Mouse (Mus musculus) heart, postnatal 10 days (tissue): ENCODE data around the gene Timm13. TPM values are rescaled to one million over a fixed set of nuclear protein-coding genes. Genes with fewer than 3 reads are reported as not detected.

Experiments
- DNase-seq, 2 experiments: peaks; one replicate each; pipeline ENCODE4 v3.0.0; 2021
- intact Hi-C: fragments of 180-260 bp; cut with DNase I; formaldehyde crosslinking; loops from one replicate; pipeline ENCODE4 v1.15.1; 2025
- total RNA-seq, 2 experiments: library from RNA; stranded (reverse); gene quantifications; 2 replicates each; pipeline ENCODE4 v1.2.3; 2021

The Timm13 gene
- total RNA-seq, 2 experiments from 2014 or later: 163 to 175 TPM

DNA sequence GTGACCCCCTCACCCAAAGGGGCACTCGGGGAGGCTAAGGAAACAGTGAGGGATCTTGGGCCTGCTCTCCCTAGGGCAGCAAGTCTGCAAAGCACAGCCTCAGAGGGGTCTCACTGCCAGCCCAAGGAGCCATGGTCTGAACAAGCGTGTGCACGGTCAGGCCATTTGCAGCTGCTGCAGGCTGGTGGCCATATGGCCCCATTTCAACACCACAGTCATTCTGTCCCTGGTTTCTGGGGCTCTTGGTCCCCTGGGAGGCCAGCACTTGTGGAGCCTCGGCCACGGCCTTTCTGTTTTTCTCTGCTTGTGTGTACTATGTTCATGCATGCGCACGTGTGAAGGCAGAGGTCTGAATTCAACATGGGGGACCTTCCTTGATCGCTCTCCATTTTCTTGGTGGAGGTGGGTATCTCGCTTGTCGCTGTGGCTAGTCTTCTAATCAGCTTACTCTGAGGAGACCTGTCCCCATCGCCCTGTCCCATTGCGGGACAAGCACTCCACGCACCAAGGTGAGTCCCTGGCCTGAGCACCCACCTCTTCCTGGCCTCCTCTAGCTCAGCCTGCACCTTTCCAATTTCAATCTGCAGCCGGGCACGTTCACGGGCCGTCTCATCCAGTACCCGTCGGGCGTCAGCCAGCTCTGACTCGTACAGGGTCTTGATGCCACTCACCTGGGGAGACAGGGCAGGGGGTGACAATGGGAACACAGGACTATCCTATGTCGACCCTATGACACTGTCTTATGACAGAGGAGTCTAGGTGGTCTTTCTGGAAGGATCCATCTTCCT lies 8.8 kb upstream of the Timm13 start:
- intact Hi-C loops: no loop called here
- peak in 1 of 2 experiments; percentile 19 for DNase-seq

DNA sequence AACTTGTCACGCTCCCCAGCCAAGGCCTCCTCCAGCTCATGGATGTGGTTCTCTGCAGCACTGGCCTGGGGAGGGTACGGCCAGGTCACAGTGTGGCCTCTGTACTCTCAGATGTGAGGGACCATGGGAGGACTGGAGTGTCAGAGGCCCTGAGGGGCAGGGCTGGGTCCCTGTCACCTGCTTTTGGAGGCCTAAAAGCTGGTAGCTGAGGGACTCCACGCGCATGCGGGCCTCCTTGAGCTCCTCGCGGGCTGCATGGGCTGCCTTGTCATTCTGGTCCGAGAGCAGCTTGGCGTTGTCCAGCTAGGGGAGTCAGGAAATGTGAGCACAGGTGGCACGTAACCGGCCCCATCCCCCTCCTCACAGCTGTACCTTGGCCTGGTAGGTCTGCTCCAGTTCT lies 3.9 kb upstream of the Timm13 start:
- intact Hi-C loops: no loop called here
- DNase-seq: no peak

DNA sequence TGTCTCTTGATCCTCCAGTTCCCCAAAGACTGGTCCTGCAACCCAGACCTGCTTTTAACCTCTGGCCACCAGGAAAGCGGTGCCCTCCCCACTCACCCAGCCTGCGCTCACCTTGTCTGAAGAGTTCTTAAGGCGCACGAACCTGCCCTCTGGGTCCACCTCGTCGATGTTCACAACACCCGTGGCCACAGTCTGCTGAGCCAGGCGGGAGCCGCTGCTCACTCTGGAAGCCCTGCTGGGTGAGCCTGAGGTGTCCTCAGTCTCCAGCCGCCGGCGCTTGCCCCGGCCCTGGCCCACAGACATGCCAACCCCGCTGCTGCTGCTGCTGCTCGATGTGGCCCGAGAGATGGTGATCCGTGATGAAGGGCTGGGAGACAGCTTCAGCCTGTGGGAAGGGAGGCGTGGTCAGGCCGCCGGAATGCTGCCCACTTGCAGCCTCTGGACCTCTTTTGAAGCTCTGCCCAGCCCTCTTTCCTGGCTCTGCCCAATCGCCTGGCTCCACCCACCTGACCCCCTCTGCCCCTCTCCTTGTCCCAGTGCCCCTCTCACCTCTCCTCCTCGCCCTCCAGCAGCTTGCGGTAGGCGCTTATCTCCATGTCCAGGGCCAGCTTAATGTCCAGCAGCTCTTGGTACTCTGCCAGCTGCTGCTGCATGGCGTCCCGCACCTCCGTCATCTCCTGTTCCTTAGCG lies 3.4 kb upstream of the Timm13 start:
- intact Hi-C loops: no loop called here
- DNase-seq: no peak

DNA sequence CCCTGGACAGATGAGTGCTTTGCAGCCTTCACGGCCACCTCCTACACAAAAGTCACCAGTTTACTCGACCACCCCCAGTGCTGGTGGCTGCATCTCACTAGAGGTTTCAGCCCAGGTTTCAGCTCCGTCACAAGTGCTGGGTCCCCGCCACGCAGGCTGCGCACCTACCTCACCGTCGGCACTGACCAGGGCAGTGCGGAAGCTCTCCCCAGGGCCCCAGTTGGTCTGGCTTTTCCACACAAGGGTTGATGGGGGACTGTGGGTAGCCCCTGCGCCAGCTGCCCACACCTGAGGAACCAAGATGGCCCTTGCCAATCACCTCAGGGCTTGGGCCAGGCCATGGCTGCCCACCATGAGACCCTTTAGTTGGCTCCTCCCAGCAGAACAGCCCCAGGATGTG lies 2.5 kb upstream of the Timm13 start:
- DNase-seq: no peak
- intact Hi-C loops: no loop called here

DNA sequence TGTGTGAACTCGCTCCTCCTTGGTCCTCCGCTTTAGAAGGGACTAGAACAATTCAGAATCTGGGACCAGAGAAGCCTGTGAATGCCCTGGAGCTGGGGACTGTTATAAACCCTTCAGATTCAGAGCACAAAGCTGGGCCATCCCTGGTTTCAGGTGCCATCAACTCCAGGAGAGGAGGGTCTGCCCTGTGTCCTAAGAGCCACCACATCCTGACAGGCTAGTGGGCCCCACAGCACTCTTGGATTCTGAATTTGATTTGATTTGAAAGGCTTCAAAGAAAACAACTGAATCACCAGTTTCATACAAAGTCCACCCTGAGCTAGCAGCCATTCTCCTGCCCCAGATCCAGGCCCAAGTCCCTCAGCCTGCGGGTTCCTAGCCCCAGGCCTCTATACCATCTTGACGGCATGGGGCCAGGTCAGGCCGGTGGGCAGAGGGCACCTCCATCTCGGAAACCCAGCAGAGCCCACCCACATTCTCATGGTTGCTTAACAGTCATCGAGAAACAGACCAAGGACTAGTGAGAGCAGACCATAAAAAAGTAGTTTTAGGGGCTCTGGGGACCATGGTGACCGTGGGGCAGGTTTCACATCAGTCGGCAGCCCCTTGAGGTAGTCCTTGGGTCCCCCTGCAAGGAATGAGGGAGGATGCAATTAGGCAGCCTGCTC lies 1.6 kb upstream of the Timm13 start:
- intact Hi-C loops: no loop called here
- no peak for DNase-seq

DNA sequence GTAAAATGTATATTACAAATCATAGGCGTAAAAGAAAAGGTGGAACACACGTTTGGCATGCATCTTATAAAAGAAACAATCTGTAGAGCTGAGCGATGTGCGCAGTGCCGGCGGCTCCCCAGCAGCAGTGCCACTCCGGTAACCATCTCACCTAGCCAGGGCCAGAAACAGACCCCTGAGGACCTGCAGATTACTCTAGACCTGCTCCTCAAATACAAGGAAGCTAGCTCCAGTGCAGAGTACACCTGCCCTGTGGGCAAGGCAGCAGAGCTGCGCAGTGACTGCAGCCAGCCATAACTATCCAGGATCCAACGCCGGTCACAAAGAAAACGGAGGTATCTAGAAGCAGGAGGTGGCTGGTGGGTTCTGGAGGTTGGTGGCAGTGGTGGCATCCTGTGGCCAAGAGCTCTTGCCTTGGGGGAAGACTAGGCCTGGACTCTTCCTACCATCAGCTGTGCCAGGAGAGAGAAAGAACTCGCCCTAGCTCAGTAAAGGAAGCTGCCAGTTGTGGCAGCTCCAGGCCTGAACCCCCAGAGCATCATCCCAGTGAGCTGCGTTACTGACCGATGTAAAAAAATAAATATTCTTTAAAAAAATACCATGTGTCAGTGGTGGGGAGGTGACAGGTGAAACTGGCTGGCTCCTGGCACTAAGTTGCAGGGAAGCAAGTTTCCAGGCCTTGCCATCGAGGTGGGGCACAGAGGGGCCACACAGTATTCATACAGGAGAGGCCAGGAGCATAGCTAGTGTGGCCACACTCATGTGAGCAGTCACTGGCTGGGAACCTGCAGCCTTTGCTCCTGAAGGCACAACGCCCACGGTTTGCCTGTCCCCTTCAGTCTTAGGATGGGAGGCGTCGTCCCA lies 872 bp upstream of the Timm13 start:
- peak in 1 of 2 experiments; percentile 28 for DNase-seq
- intact Hi-C loops: no loop called here

DNA sequence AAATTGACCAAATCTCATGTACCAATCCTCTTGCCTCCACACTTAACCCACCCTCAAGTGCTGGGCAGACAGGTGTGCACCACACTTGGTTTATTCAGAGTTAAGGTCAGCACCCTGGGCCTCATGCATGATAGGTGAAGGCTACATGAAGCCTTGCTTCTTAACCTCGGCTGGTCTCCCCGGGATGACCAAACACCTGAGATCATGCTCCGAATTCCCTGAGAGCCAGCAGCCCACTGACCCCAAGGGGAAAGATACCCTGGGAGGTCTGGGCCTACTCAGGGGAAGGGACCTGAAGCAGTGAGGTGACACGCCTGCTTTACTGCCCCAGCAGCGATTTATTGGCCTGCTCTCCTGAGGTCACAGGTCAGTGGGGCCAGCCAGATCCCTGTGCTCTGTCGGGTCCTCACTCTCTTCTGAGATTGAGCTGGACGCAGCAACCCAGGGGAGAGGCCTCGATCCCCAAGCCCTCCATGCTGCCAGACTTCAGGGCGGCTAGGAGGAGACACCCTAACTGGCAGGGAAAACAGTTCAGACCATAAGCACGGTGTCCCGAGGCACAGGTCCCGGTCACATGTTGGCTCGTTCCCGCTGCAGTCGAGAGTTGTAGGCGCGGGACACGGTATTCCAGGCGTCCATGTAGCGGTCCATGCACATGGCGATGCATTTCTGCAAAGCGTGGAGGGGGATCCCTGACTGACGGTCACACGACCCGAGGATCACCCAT lies 1.0 kb downstream of the Timm13 start:
- intact Hi-C loops: no loop called here
- DNase-seq: no peak

DNA sequence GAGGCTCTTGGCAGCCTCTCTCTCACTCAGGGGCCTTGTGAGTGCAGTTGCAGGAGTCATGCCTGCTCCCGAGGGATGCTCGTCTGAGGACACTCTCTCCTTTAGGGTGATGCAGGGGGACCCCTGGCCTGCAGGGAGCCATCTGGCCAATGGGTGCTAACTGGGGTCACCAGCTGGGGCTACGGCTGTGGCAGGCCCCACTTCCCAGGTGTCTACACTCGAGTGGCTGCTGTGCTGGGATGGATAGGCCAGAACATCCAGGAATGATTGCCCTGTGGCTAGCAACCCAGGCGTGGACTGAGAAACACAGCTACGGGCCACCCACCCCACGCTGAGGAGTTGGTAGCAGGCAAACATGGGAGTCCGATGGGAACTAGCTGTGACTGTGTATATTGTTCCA lies 1.7 kb downstream of the Timm13 start:
- no peak for DNase-seq
- intact Hi-C loops: no loop called here

DNA sequence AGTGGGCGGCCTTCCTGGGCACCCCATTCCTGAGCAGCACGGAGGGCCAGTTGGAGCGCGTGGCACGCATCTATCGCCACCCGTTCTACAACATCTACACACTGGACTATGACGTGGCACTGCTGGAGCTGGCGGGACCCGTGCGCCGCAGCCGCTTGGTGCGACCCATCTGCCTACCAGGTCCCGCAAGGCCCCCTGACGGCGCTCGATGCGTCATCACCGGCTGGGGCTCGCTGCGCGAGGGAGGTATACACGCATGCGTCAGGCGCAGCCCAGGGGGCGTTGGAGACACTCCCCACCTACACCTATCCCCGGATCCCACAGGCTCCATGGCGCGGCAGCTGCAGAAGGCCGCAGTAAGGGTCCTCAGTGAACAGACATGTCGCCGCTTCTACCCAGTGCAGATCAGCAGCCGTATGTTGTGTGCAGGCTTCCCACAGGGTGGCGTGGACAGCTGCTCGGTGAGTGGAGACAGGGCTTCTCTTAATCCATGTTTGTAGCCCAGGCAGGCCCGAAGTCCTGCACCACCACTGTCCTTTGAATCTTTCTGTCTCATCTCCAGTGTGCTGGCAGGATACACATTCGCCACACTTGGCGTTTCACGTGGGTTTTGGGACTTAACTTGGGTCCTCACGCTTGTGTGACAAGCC lies 2.8 kb downstream of the Timm13 start:
- no peak for DNase-seq
- intact Hi-C loops: no loop called here

DNA sequence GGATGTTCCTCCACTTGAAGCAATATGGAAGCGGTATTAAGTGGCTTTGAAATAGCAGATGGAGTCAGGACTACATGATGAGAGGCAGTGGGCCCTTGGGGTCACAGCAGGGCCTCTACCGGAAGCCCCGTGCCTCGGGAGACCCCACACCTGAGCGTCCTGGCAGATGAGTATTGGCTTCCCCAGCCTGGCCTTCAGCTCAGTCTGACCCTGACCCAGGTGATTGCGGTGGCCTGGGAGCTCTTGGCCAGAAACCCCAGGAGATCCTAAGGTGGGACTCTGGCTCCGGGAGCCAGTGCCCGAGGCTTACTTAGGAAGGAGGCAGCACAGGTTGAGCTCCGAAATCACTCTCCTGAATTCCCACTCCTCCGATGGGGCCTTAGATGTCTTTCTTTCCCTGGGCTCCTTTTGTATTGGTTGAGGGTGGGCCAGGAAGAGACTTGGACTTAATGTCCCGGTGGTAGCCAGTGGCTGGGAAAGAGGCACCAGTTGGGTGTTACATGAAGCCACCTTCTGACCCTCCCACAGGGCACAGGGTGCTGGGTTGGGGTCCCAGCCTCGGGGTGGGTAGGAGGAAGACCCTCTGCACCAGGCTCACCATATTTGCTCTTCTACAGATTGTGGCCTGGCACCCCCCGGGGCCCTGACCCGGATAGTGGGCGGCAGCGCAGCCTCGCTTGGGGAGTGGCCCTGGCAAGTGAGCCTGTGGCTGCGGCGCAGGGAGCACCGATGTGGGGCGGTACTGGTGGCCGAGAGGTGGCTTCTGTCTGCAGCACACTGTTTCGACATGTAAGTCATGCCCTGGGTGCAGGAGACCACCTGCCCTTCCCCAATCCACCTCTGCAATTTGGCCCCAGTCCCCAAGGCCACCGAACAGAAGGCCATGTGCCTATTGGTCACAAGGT lies 3.9 kb downstream of the Timm13 start:
- intact Hi-C loops: no loop called here
- DNase-seq: no peak

DNA sequence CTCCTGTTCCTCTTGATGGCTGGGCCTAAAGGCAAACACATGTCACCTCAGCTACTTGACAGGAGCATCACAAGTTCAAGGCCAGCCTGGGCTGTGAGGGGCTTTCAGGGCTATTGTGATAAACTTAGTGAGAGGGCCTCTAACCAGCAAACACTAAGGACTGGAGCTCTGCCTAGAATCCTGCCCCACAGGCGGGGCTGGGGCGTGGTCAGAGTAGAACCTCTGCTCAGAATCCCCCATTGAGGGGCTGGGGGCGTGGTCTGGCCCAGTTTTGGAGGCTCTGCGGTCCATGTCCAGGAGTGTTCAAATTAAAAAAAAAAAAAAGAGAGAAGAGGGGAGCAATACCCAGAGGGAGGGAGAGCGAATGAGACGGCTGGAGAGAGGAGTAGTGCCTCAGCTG lies 5.1 kb downstream of the Timm13 start:
- intact Hi-C loops: no loop called here
- DNase-seq: no peak

DNA sequence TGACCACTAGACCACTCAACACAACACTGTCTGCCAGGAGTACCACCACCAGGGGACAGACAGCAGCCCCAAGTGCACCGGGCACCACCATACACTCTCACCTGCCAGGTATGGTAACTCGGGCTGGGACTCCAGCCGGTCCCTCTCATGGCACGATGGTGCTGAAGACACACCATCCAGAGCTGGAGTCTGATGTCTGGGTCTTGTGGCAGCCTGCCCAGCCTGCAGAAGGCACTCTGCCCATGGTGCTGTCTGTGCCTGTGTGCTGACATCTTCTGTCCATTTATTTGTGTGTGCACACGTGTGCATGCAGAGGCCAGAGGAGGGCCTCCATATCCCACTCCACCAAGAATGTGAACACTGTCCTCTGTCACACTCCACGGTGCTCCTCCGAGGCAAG lies 5.7 kb downstream of the Timm13 start:
- DNase-seq: no peak
- intact Hi-C loops: no loop called here

DNA sequence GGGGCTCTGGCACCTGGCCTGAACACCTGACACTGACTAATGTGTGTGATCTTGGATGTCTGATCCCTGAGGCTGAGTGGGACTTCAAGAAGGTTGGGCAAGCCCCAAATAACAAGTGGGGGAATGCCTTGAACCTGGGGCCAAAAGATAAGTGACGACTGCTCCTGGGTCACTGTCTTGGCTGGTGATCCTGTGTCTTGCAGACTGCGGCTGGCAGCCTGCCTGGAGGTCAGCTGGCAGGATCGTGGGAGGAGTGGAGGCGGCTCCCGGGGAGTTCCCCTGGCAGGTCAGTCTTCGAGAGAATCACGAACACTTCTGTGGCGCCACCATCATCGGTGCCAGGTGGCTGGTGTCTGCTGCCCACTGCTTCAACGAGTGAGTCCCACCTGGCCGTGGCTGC lies 13.6 kb downstream of the Timm13 start:
- intact Hi-C loops: no loop called here
- DNase-seq: peak; percentile 83 to 84

DNA sequence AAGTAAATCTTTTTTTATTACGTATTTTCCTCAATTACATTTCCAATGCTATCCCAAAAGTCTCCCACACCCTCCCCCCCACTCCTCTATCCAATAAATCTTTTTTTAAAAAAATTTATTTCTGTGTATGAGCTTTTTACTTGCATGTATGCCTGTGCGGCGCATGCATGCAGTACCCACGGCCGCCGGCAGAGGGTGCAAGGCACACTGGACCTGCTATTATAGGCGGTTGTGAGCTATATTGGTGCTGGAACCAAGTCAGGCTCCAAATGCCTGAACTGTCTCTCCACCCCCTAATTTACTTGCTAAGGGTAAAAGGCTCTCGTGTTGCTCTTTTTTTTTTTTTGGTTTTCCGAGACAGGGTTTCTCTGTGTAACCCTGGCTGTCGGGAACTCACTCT lies 19.5 kb downstream of the Timm13 start:
- peak; percentile 66 to 85 for DNase-seq
- intact Hi-C loops: loop anchor here (2.0 kb wide), 1 partner anchor 114 kb away; no protein-coding TSS in a partner anchor

DNA sequence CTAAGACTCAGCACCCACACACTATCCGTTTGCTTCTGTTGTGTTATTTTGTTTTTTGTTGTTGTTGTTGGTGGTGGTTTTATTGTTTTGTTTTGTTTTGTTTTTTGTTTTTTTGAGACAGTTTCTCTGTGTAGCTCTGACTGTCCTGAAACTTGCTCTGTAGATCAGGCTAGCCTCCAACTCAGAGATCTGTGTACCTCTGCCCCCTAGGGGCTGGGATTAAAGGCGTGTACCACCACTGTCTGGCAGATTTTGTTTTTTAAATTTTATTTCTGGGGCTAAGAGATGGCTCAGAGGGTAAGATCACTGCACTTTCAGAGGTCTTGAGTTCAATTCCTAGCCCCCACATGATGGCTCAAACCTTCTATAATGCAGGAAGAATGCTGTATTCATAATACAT lies 19.9 kb downstream of the Timm13 start:
- DNase-seq: no peak
- intact Hi-C loops: loop anchor here (1.0 to 2.0 kb wide), 2 partner anchors 114 to 134 kb away; no protein-coding TSS in a partner anchor

DNA sequence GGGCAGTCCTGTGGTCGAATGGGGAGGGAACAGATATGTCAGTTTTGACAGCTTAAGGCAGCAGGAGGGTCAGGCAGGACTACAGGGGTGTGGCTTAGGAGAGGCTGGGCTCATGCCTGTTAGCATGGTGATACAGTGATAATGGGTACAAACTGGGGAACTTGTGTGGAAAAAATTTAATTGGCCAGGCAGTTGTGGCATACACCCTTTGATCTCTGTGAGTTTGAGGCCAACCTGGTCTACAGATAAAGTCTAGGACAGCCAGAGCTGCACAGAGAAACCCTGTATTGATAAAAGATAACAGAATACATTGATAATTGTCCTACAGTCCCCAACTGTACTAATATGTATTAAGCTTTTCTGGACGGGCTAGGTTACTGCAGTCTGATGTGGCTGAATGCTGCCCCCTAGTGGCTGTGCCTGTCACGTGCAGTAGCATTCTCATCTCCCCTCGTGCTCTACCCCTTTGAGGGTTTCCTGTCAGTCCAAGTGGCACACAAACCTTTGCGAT lies 20.6 kb downstream of the Timm13 start:
- DNase-seq: peak; percentile 66 to 84
- intact Hi-C loops: loop anchor here (1.0 to 2.0 kb wide), 2 partner anchors 115 to 133 kb away; no protein-coding TSS in a partner anchor

DNA sequence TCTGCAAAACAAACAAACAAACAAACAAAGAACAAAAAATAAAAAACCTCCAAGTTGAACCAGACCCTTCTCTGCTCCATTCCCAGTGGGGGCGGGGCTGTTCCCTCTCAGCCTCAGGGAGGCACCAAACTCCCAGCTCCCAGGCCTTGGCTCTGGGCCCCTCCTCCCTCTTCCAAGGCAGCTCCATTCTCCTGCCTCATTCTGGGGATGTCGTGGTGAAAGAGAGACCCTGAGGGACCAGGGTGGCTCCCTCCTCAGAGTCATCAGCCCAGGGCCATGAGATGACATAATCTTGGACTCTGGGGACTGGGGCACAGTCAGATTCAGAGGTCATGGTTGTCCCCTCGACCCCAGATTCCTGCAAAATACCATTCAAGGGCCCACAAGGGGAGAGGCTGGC lies 24.2 kb downstream of the Timm13 start:
- no peak for DNase-seq
- intact Hi-C loops: loop anchor here (1.0 to 5.0 kb wide), 3 partner anchors 52 to 129 kb away; partner anchors contain the start of gene Amh

DNA sequence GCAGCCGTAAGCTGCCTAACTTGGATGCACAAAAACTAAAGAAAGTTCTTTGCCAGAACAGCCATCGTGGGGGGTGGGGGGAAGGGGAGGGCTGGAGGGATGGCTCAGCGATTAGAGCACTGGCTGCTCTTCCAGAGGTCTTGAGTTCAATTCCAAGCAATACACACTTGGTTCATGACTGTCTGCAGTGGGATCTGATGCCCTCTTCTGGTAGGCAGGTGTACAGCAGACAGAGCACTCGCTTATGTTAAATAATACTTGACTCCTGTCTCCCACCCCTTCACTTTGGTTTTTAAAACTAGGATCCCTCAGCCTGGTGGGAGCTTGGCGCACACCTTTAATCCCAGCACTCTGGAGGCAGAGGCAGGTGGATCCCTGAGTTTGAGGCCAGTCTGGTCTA lies 24.7 kb downstream of the Timm13 start:
- intact Hi-C loops: loop anchor here (1.0 to 5.0 kb wide), 3 partner anchors 52 to 129 kb away; partner anchors contain the start of gene Amh
- peak; percentile 57 to 80 for DNase-seq
